Mouse (Mus musculus) adrenal gland, postnatal 36 days (tissue): Measurements from ENCODE around the gene Tex13b. TPM values are rescaled to one million over a fixed set of nuclear protein-coding genes. Genes with fewer than 3 reads are reported as not detected.
"Not testable (repeated sequence)": the region's sequence is repeated elsewhere in the genome, so short reads cannot be mapped to it uniquely, and the experiment has no call there.

ENCODE experiments used
- DNase-seq, 2 experiments: peaks; one replicate each; pipeline ENCODE4 v3.0.0; 2021; ENCODE audit warnings: mixed read lengths in 1 of 2
- long read RNA-seq, 2 experiments: library from polyadenylated mRNA; stranded (forward); transcript quantifications; one replicate each; pipeline ENCODE4 v2.0.0; 2021; ENCODE audit warnings: borderline sequencing depth in 2 of 2
- total RNA-seq, 2 experiments: library from RNA; stranded (reverse); gene quantifications; 2 replicates each; pipeline ENCODE4 v1.2.3; 2021

Tex13b gene
- not detected for total RNA-seq
- long read RNA-seq, experiment 1, result 0 reads
- long read RNA-seq, experiment 2, result 0 reads

DNA sequence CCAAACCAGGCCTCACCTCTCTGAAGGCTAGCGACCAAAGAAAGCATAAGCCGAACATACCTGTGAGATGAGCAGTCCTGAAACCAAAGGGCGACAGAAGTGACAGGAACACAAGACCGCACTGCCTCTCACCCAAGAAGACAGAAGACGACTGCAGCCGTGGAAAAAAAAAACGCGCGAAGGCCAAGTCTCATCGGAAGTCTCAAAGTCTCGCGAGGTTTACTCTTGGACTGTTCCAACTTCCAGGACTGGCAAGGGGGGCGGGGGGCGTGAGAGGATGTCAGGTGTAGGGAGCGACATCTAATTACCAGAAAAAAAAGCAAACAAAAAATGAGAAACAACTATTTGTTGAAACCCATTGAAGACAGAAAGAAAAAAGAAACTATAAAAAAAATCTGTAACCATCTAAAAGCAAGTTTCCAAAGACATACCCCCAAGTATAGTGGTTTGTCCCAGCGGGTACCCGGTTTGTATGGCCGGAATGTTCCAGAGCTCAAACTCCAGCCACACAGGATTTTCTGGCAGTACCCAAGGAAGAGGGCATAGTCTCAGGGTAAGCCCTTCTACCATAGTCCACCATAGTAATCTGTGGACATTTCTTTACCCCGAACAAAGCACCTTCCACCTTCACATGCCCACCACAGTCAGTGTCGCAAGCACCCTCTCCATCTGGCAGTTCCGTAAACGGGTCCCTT is at the start of gene Tex13b:
Gene Tex13b (minus strand): TSS at position 122 of the 695 bp plus-strand sequence.
- no peak for DNase-seq

DNA sequence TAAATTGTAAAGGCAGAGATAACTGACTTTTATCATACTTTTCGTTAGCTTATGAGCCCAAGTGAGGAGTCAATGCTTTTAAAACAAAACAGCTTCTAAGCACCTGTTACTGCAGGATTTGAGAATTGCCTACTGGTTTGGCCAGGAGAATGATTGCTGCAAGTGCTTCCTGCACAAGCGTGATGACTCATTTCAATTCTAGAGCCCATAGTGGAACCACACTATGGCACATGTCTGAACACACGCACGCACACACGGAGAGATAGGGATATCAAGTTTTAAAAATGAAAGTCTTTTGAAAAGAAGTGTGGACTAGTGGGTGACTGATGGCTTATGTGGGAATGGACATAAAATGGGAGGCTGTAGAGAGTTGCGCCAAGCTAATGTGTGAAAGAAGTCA is 49.5 kb upstream of the Tex13b start:
- no peak for DNase-seq

DNA sequence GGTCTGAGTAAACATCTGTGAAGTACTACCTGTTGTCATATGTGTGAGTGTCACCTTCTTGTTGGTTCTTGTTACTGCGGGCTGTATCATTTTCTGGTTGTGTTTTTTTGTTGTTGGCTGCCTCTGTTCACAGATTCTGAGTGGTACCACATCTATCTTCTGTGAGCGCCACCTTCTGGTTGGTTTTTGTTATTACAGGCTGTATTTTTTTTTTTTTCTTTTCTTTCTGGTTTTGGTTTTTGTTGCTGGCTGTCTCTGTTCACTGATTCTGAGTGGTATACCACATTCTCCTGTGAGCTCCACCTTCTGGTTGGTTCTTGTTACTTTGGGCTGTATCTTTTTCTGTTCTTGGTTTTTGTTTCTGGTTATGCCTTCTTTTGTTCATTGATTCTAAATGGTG is 44.2 kb upstream of the Tex13b start:
- DNase-seq, result peak in 1 of 2 experiments; percentile 4

DNA sequence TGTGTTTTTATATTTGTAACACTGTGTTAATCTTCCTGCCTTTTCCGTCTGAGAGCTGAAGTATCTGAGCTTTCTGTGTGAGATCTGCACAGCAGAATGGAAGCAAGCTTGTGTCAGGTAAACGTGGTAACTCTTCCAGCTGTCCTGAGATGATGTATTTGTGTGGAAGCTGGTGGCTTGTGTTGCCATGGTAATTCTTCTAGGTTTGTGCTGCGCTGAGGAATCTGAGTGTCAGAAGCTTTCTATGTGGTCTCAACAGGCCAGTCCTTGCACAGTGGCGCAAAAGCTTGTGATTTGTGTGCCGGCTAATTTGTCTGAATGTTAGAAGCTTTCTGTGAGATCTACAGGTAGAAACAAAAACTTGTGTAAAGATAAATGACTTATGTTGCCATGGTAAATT is 43.8 kb upstream of the Tex13b start:
- not testable (repeated sequence) for DNase-seq

GRCm38 (mm10) chrX:140854561-140854960 is 41.3 kb upstream of the Tex13b start:
- DNase-seq, result no peak

DNA sequence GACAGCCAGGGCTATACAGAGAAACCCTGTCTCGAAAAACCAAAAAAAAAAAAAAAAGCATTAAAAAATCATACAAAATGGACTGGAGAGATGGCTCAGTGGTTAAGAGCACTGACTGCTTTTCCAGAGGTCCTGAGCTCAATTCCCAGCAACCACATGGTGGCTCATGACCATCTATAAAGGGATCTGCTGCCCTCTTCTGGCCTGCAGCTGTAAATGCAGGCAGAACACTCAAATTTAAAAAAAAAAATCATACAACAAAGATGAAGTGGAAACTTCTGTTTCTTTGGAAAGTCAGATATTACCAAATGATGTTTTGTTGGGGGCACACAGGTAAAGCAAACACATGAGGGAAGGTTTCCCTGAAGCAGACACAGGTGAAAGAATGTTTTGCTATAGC is 32.2 kb upstream of the Tex13b start:
- DNase-seq, result peak in 1 of 2 experiments; percentile 6

DNA sequence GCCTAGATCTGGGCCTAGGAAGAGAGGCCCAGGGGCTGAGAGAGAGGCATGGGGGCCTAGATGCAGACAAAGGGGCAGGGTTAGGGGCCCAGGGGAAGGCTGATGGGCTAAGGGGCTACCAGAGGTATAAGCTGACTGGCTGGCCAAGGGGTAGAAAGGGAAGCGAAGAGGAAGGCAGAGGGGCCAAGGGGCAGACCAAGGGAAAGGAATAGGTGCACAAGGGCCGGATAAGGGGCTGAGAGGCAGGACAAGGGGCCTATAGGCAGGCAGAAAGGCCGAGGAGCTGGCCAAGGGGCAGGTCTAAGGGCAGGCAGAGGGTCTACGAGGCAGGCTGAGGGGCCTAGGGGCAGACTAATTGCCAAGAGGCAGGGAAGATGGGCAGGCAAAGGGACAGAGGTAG is 26.7 kb upstream of the Tex13b start:
- no peak for DNase-seq

DNA sequence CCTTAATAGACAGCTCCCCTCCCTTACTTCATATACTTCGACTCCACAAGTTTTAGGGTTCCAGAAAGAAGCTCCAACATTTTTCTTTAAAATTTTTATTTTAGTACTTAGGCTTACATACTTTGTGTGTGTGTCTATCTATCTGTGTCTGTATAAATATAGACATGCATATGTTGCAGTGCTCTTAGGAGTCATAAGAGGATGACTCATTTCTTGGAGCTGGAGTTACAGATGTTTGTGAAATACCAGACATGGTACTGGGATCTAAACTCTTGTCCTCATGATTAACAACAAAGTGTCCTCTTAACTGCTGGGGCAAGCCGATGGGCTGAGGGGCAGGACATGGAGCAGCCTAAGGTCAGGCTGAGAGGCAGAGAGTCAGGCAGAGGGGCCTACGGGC is 24.8 kb upstream of the Tex13b start:
- no peak for DNase-seq

- DNase-seq, result no peak
These were observed 18.5 kb upstream of the Tex13b start for GRCm38 (mm10) chrX:140831706-140832105.

DNA sequence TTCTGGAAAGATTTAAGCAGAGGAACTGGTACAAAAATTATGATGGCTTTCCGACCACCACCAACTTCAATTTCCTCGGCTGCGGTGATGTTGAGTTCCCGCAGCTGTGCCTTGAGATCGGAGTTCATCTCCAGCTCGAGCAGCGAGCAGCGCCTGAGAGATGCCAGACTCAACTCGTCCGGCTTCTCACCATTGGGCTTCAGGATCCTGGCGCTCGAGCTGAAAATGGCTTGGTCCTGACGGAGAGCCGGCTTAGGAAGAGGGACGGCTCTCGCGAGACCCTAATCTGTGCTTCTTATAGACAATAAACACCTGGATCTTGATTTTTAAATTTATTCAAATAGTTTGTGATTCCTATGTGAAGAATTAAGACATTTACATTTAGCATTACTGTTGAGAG is 9.1 kb upstream of the Tex13b start:
- no peak for DNase-seq

GRCm38 (mm10) chrX:140805340-140805739 is 7.9 kb downstream of the Tex13b start:
- DNase-seq, result no peak

- no peak for DNase-seq
These were observed 43.4 kb downstream of the Tex13b start for GRCm38 (mm10) chrX:140769794-140770193.

Other genes with a start within 250 kb of the Tex13b start
- 100 to 1,000 TPM; 118 to 142 TPM for gene Tsc22d3, start 212.8 kb downstream of the Tex13b start, total RNA-seq
- gene Mid2, start 148.8 kb downstream of the Tex13b start, total RNA-seq, result 10 to 100 TPM; 27.2 to 34.3 TPM
- not detected for gene Vsig1, start 94.2 kb upstream of the Tex13b start, total RNA-seq
- 10 to 100 TPM; 29.4 to 34.5 TPM for gene Psmd10, start 143.3 kb upstream of the Tex13b start, total RNA-seq
- gene Atg4a, start 143.5 kb upstream of the Tex13b start, total RNA-seq, result 10 to 100 TPM; 14.3 to 14.5 TPM